Mouse (Mus musculus) midbrain, embryonic 11.5 days (tissue): ENCODE measurements around the gene Rdh12. TPM values are rescaled to one million over a fixed set of nuclear protein-coding genes. Genes with fewer than 3 reads are reported as not detected.

Experiments used
- ATAC-seq: fragments of 200-750 bp; cut with Nextera tagmentation; 2 replicates; pipeline ENCODE4 v1.8.0; 2017; ENCODE audit warnings: moderate TSS enrichment, moderate library complexity; ENCODE audit not compliant: low FRiP score
- DNase-seq: peaks from one replicate; pipeline ENCODE4 v3.0.0; 2015; ENCODE audit warnings: low spot score; ENCODE audit errors: missing footprints
- H3K27ac ChIP-seq: fragments of 300-500 bp; sonication (generic); 2 replicates; pipeline ENCODE4 v1.5.1; 2014; ENCODE audit warnings: low read depth, low read length
- H3K27me3 ChIP-seq: fragments of 300-500 bp; sonication (generic); 2 replicates; pipeline ENCODE4 v1.6.1; 2014; ENCODE audit warnings: mild to moderate bottlenecking, low read length, moderate library complexity, mixed read lengths; ENCODE audit not compliant: control insufficient read depth, insufficient read depth
- H3K36me3 ChIP-seq: fragments of 300-500 bp; sonication (generic); 2 replicates; pipeline ENCODE4 v1.6.1; 2014; ENCODE audit warnings: mild to moderate bottlenecking, low read length, moderate library complexity, mixed read lengths; ENCODE audit not compliant: control insufficient read depth, insufficient read depth
- H3K4me1 ChIP-seq: fragments of 300-500 bp; sonication (generic); 2 replicates; pipeline ENCODE4 v1.6.1; 2014; ENCODE audit warnings: low read length; ENCODE audit not compliant: control insufficient read depth, insufficient read depth
- H3K4me2 ChIP-seq: fragments of 300-500 bp; sonication (generic); 2 replicates; pipeline ENCODE4 v1.6.1; 2014; ENCODE audit warnings: mild to moderate bottlenecking, moderate library complexity
- H3K4me3 ChIP-seq: fragments of 300-500 bp; sonication (generic); 2 replicates; pipeline ENCODE4 v1.5.1; 2014; ENCODE audit warnings: low read depth, low read length
- H3K9ac ChIP-seq: fragments of 300-500 bp; sonication (generic); 2 replicates; pipeline ENCODE4 v1.6.1; 2014; ENCODE audit warnings: low read length
- H3K9me3 ChIP-seq: fragments of 300-500 bp; sonication (generic); 2 replicates; pipeline ENCODE4 v1.6.1; 2016; ENCODE audit warnings: low read length; ENCODE audit not compliant: control insufficient read depth
- WGBS: fragments of 180-500 bp; shearing (Covaris S2); extraction: QIAGEN DNeasy Blood & Tissue Kit; methylation state at CpG from one replicate; pipeline ENCODE4 v1.1.7; 2014; 5-methylcytosine and 5-hydroxymethylcytosine counted together
- polyA plus RNA-seq: library from polyadenylated mRNA; unstranded; fragments of >200 nt; fragmentation: Nextera tagmentation; extraction: Ambion mirVana; gene quantifications from 2 replicates; pipeline ENCODE4 v1.2.1, GENCODE M21; 2014

Gene Rdh12
- polyA plus RNA-seq: 1.4 and 1.9 TPM in 2 replicates

- no peaks in the 10 kb centered on the region for H3K4me1 ChIP-seq
- peak within 1 kb of the TSS; percentile 54 for H3K9ac ChIP-seq
- H3K27me3 ChIP-seq: no peaks in the 10 kb centered on the region
- peak; percentile 64; the same call in 1 of the 2 replicates for ATAC-seq
- H3K4me2 ChIP-seq: peak within 1 kb of the TSS; percentile 65
- no peaks in the 10 kb centered on the region for H3K9me3 ChIP-seq
- H3K27ac ChIP-seq: no peak within 1 kb of the TSS
- 5% methylated on average over 13 of the region's 13 CpGs for WGBS
- DNase-seq: peak; percentile 95
- peak within 1 kb of the TSS; percentile 37 for H3K4me3 ChIP-seq
- no peaks in the 10 kb centered on the region for H3K36me3 ChIP-seq
These were observed at the start of gene Rdh12 for GRCm38 (mm10) chr12:79208703-79209464. TSS of gene Rdh12 (plus strand) at chr12:79208914.

DNA sequence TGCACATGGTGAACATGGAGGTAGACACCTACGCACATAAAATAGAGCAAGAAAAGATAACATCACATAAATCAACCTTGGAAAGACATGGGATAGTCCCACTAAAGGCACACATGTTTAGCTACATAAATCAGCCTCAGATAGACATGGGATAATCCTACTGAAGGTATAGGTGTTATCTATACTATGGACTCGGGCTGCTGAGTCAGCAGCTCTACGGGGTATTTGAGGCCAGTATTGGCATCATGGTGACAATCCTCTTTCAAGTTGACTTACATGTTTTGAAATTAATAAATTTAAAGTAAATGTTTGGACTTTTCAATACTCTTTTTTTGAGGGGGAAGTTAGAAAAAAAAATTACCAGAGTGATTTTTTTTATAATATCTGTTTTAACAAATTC is 45.8 kb upstream of the Rdh12 start:
- 91% methylated on average over 3 of the region's 3 CpGs for WGBS
- Histone ChIP-seq H3K36me3 (peaks cover 3% of the 10 kb centered on the region), H3K9ac (no peak overlapping the region), H3K27ac (no peak overlapping the region), H3K27me3 (no peaks in the 10 kb centered on the region), H3K4me3 (no peak overlapping the region), H3K4me2 (no peak overlapping the region), H3K9me3 (no peaks in the 10 kb centered on the region), H3K4me1 (no peaks in the 10 kb centered on the region)
- no peak for DNase-seq
- ATAC-seq: no peak

DNA sequence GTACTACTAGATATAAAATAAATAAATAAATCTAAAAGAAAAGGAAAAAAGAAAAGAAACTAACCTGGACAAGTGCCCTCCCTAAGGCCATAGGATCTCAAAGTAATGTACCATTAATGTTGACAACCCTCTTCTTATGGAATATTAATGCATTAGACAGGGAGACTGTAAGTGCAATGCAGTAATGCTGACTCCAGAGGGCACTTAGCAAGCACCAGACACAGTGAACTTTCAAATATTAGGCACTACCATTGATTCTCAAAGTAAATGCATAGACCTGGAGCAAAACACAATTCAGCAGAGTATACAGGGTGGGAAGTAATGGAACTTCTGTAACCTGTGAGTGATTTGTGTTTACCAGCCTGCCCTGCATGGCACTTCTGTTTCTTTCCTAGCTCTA is 39.5 kb upstream of the Rdh12 start:
- Histone ChIP-seq H3K4me1 (peaks cover 7% of the 10 kb centered on the region), H3K9ac (no peak overlapping the region), H3K36me3 (no peaks in the 10 kb centered on the region), H3K4me2 (no peak overlapping the region), H3K9me3 (no peaks in the 10 kb centered on the region), H3K27ac (no peak overlapping the region), H3K27me3 (no peaks in the 10 kb centered on the region), H3K4me3 (no peak overlapping the region)
- ATAC-seq (no peak), DNase-seq (no peak)

DNA sequence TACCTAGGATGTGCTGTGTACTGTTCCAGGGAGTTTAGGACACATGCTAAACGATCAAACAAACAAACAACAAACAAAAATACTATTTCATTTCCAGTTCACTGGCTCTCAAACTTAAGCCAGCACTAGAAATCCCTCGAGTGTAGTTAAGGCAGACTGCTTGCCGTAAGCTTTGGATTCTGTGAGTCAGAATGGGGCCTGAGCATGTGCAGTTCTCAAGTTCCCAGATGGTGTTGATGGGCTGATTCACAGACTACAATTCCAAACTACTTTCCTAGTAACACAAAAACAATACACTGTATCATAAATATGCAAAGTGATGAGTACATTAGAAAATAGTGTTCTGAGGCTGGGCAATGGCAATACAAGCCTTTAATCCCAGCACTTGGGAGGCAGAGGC is 38.3 kb upstream of the Rdh12 start:
- WGBS: 80% methylated on average over 3 of the region's 3 CpGs

DNA sequence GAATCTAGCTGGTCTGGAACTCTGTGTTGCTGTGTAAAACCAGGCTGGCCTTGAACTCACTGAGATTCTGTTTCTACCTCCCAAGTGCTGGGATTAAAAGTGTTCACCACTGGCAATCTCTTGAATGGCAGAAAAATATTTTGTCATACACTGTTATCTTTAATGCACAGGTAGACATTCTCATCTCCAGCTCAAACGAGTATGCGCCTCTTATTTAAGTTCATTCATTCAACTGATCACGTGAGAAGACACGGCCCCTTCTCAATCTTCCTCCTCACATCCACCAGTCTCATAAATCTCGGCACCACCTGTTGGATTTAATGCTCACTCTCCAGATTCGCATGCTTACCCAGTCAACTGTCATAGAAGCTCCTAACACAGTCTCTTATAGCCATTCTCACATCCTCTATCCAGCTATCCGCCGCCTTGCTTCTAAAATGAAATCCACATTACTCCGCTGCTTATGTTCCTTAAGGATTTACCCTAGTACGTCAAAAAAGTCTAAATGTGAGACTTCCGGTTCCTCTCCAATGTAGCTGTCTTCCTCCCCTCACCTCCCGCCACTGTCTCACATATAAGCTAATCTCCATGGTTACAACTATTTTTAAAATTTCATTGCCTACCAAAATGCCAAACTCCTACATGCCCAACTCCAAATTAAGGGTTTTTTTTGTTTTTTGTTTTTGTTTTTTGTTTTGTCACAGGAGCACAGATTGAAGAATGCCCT is 37.3 kb upstream of the Rdh12 start:
- Histone ChIP-seq H3K27me3 (no peaks in the 10 kb centered on the region), H3K27ac (no peak overlapping the region), H3K9ac (peak overlapping the region; percentile 89), H3K36me3 (peaks cover 4% of the 10 kb centered on the region; the same call in 1 of the 2 replicates), H3K4me1 (peaks cover 7% of the 10 kb centered on the region), H3K9me3 (no peaks in the 10 kb centered on the region), H3K4me2 (peak overlapping the region; percentile 54), H3K4me3 (peak overlapping the region; percentile 67)
- 43% methylated on average over 12 of the region's 12 CpGs for WGBS
- peak; percentile 83 for DNase-seq
- ATAC-seq: no peak

More for the DNA sequence above, 38.3 kb upstream of the Rdh12 start:
- H3K27ac ChIP-seq: no peak overlapping the region
- H3K27me3 ChIP-seq: no peaks in the 10 kb centered on the region
- no peak overlapping the region for H3K4me3 ChIP-seq
- H3K9ac ChIP-seq: no peak overlapping the region
- H3K4me2 ChIP-seq: no peak overlapping the region
- no peak for DNase-seq
- H3K9me3 ChIP-seq: no peaks in the 10 kb centered on the region
- peaks cover 7% of the 10 kb centered on the region for H3K4me1 ChIP-seq
- H3K36me3 ChIP-seq: no peaks in the 10 kb centered on the region
- ATAC-seq: no peak

- WGBS: under 1% methylated on average over 72 of the region's 73 CpGs
- H3K27ac ChIP-seq: peak within 1 kb of the TSS; percentile 75
- H3K9me3 ChIP-seq: no peaks in the 10 kb centered on the region
- peaks cover 7% of the 10 kb centered on the region for H3K4me1 ChIP-seq
- no peaks in the 10 kb centered on the region for H3K27me3 ChIP-seq
- peak within 1 kb of the TSS; percentile 54 for H3K4me2 ChIP-seq
- DNase-seq (peak; percentile 98), ATAC-seq (peak; percentile 98)
- H3K9ac ChIP-seq: peak within 1 kb of the TSS; percentile 89
- peak within 1 kb of the TSS; percentile 67 for H3K4me3 ChIP-seq
- H3K36me3 ChIP-seq: peaks cover 6% of the 10 kb centered on the region; the same call in 1 of the 2 replicates
These were observed 36.4 kb upstream of the Rdh12 start, which contains the start of gene Vti1b for GRCm38 (mm10) chr12:79172019-79172941. TSS of gene Vti1b (minus strand) at chr12:79172667.

GRCm38 (mm10) chr12:79173721-79174120 is 35.0 kb upstream of the Rdh12 start:
- whole genome bisulfite sequencing: 87% methylated on average over 5 of the region's 5 CpGs

DNA sequence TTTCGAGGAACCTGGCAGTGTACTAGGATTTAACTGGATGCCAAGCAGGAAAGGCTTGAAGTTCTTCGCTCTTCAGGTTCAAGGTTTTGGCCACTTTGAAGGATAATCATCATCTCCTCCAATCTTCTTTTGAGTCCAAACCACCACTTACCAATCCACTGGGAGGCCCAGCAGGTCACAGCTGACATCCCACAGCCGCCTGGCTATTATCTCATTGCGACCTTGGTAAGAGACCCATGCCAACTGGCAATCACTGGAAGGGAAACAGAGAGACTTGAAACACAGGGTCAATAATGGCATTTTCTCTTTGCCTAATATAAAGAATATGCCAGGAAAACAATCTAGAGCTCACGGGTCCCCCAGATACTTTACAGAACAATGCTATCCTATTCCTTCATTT is 32.7 kb upstream of the Rdh12 start:
- Histone ChIP-seq H3K9me3 (no peaks in the 10 kb centered on the region), H3K9ac (no peak overlapping the region), H3K36me3 (peaks cover 6% of the 10 kb centered on the region; the same call in 1 of the 2 replicates), H3K27me3 (no peaks in the 10 kb centered on the region), H3K4me2 (no peak overlapping the region), H3K27ac (no peak overlapping the region), H3K4me1 (peaks cover 7% of the 10 kb centered on the region), H3K4me3 (no peak overlapping the region)
- 93% methylated on average over 5 of the region's 5 CpGs for WGBS
- ATAC-seq: no peak
- DNase-seq: no peak

More at GRCm38 (mm10) chr12:79173721-79174120, 35.0 kb upstream of the Rdh12 start:
- no peak for DNase-seq
- ATAC-seq: no peak
- no peak overlapping the region for H3K4me3 ChIP-seq
- H3K9ac ChIP-seq: no peak overlapping the region
- no peak overlapping the region for H3K27ac ChIP-seq
- no peaks in the 10 kb centered on the region for H3K27me3 ChIP-seq
- no peaks in the 10 kb centered on the region for H3K9me3 ChIP-seq
- peaks cover 7% of the 10 kb centered on the region for H3K4me1 ChIP-seq
- H3K4me2 ChIP-seq: no peak overlapping the region
- H3K36me3 ChIP-seq: peaks cover 6% of the 10 kb centered on the region; the same call in 1 of the 2 replicates
